Mouse (Mus musculus): ENCODE measurements around the gene Timm44. TPM values are rescaled to one million over a fixed set of nuclear protein-coding genes. Genes with fewer than 3 reads are reported as not detected.

Timm44 gene
- total RNA-seq (2023), result 10 to 100 TPM; 24.4 to 34.6 TPM

GRCm38 (mm10) chr8:4275275-4276110 lies at the start of gene Timm44:
TSS of gene Timm44 (minus strand) at chr8:4275913.

DNA sequence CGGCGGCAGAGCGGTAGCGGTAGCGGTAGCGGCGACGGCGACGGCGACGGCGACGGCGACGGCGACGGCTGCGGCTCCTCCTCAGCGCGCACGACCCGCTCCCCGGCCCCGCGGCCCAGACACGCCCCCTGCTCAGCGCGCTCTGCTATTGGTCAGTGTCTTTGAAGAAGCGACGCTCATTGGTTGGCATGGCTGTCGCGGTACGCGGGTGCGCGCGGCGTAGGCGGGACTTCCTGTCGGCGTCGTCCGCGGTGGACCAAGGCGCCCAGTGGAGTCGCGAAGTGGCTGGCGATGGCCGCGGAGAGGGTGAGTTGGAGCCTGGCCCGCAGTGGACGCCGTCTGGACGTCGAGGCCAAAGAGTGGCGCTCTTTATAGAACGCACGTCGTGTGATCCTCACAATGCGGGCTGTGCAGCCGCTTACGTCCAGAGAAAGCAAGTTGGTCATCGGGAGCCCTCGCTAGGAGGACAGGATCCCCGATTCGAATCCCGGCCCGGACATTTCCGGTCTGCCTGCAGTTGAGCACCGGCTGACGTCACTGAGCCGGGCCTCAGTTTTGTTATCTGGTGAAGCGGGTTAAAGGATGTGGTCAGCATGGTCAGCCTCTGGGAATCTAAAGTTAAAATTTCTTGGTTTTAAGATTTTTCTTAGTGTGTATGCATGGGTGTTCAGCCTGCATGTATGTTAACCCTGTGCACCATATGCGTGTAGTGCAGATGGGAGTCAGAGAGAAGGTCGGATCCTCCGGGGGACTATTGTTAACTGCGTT lies 49.5 kb upstream of the Timm44 start, which contains the start of the genes Ccl25 and Elavl1:
Ccl25 (plus strand) TSS at position 228 of the 768 bp plus-strand sequence.
Elavl1 (minus strand) TSS at position 431 of the 768 bp plus-strand sequence.

DNA sequence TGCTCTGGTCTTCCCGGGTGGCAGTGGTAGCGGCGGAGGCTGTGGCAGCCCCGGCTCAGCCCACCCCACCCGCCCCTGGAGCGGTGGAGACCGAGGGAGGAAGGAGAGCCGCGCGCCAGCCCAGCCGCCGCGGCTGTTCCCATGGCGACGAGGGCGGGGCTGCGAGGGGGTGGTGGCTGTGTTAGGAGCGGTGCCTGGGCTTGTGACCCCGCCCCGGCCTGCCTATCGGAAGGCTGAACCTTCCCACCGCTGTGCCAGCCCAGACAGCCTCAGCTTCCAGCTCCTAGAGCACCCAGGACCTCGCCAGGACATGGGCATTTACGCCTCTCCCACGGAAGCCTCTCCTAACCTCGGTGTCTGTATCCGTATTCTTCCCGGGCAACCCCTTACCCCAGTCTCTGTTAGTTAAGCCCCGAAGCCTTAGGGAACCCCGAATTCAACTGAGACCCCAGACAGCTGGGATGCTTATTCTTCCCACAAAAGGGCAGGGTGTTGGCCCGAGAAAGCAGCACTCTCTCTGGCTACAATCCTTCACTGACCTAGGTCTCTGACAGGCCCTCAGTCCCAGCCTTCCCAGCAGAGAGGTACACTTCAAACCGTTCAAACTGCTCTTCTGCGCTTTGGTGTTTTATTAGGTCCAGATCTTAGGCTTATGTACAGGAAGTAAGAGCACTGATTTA lies 16.4 kb downstream of the Timm44 start, which contains the start of gene Ctxn1:
Ctxn1 (minus strand) TSS at position 150 of the 680 bp plus-strand sequence.

DNA sequence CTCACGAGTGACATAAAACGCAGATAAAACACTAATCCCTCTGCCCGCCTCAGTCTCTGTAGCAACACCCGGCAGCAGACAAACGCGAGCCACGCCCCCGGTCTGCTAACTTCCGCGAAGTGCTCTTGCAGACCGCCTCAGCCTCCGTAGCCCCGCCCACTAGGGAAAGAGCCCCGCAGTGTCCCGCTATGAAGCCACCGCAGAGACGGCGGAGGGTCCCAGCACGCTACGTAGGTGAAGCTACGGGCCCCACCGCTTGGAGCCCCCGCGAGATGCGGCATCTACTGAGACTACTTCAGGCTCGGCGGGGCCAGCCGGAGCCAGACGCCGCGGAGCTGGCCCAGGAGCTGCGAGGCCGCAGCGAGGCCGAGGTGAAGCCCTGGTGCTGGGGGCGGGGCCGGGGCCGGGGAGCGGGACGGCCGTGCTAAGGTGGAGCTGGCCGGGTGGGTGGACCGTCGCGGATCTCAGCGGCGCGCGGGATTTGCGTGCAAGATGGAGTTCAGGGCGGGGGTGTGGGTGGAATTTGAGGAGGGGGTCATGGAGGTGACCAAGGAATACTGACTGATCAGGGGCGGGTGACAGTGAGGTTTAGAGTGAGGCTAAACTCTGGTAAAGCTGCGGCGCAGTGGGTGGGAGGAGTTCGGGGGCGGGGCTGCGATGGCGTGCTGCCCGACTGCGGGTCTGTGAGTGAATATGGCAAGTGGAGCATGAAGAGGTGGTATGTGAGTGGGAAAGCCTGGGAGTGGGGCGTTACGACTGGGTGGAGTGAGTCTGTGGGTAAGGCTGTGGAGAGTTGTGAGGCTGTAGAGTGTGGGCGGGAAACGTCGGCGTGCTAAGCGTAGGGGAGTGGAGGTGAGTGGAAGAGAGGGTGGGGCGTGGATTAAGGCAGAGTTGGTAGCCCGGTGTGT lies 22.5 kb downstream of the Timm44 start, which contains the start of gene Snapc2:
Snapc2 (plus strand) TSS at position 147 of the 908 bp plus-strand sequence.

GRCm38 (mm10) chr8:4247951-4248540 lies 27.7 kb downstream of the Timm44 start, which contains the start of gene Tgfbr3l:
TSS of gene Tgfbr3l (plus strand) at chr8:4248214.

DNA sequence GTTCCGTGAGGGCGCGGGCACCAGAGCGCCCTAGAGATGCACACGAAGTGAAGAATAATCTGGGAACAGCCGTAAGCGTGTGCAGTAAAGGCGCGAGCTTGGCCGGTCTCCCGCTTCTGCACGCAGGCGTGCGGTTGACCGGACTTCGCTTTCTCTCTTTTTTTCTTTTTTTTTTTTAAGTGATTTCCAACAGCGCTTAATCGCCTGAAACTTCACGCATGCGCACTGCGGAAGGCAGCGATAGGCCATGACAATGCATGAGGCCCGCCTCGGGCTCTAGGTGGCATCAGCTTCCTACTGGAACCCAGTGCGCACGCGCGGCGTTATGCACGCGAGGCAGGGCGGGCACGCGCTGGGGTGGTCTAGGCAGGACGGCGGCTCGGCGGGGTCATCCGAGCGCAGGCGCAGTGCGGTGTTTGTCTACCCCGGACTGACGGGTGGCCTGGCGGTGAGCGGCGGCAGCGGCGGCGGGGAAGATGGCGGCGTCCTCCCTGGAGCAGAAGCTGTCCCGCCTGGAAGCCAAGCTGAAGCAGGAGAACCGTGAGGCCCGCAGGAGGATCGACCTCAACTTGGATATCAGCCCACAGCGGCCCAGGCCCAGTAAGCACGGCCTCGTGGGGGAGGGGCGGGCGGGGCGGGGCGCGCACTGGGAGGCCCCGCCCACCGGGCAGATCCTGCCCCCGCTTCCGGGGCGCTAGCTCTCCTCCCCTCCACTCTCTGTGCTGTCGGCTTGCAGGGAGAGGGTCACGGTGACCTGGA lies 37.1 kb downstream of the Timm44 start, which contains the start of the genes Map2k7 and Gm49320:
Map2k7 (plus strand) TSS at position 307 of the 759 bp plus-strand sequence.
Gm49320 (plus strand) TSS at position 432 of the 759 bp plus-strand sequence.

GRCm38 (mm10) chr8:4226739-4227347 lies 48.9 kb downstream of the Timm44 start, which contains the start of gene Lrrc8e:
TSS of gene Lrrc8e (plus strand) at chr8:4226827.

GRCm38 (mm10) chr8:4216791-4217621 lies 58.7 kb downstream of the Timm44 start, which contains the start of gene Prr36:
TSS of gene Prr36 (minus strand) at chr8:4217459.

Other genes starting within 250 kb of the Timm44 start
- gene Cd209f, start 170.1 kb downstream of the Timm44 start, total RNA-seq (2023), result not detected
- not detected for gene Cd209g, start 141.8 kb downstream of the Timm44 start, total RNA-seq (2023)
- gene Evi5l, start 109.3 kb downstream of the Timm44 start, total RNA-seq (2023), result 10 to 100 TPM; 11.0 to 13.2 TPM
- gene Prr36, start 58.5 kb downstream of the Timm44 start, total RNA-seq (2023), result under 1 TPM; 0.40 to 0.47 TPM
- not detected for gene Lrrc8e, start 49.1 kb downstream of the Timm44 start, total RNA-seq (2023)
- 10 to 100 TPM; 44.6 to 59.4 TPM for gene Map2k7, start 37.2 kb downstream of the Timm44 start, total RNA-seq (2023)
- 1 to 10 TPM in 1 of 2 experiments, under 1 TPM in 1; 0.64 to 1.0 TPM for gene Gm49320, start 37.0 kb downstream of the Timm44 start, total RNA-seq (2023)
- 1 to 10 TPM; 5.1 to 6.2 TPM for gene Tgfbr3l, start 27.7 kb downstream of the Timm44 start, total RNA-seq (2023)
- 10 to 100 TPM; 13.9 to 14.1 TPM for gene Snapc2, start 22.8 kb downstream of the Timm44 start, total RNA-seq (2023)
- under 1 TPM in 1 of 2 experiments, not detected in 1; 0.42 TPM for gene Ctxn1, start 16.6 kb downstream of the Timm44 start, total RNA-seq (2023)
- 10 to 100 TPM in 1 of 2 experiments, 1 to 10 TPM in 1; 9.7 to 13.6 TPM for gene Ccl25, start 49.3 kb upstream of the Timm44 start, total RNA-seq (2023)
- gene Elavl1, start 49.5 kb upstream of the Timm44 start, total RNA-seq (2023), result 10 to 100 TPM; 63.5 to 73.2 TPM
- 1 to 10 TPM; 5.0 to 5.2 TPM for gene Cers4, start 217.1 kb upstream of the Timm44 start, total RNA-seq (2023)